Mouse (Mus musculus) yolk sac, embryonic 10.5 days (tissue): ENCODE results near the gene Aipl1.

Source experiments
- DNase-seq: peaks from one replicate; pipeline ENCODE4 v3.0.0-alpha.2; 2017; ENCODE audit warnings: low spot score

Aipl1 gene

DNA sequence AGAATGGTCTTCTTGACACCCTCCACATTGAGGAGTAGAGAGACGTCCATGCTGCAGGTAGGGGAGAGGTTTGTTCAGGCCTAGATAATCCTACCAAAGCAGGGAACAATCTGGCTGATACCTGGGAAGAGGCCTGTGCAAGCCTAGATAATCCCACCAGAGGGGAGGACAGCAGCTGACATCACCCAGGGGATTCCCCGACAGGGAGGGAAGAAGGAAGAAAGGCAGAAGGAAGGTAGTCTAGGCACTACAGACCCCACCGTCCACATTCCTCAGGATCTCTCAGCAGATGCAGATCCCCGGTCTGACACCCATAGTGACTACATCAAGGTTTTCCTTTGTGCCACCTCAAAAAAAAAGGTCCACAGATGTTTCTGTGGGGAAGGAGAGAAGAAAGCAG lies at the start of gene Aipl1:
Aipl1 (minus strand) TSS at position 101 of the 400 bp plus-strand sequence.
- DNase-seq = no peak

- DNase-seq = no peak
Observed at GRCm38 (mm10) chr11:72086251-72087046, 49.1 kb upstream of the Aipl1 start.

DNA sequence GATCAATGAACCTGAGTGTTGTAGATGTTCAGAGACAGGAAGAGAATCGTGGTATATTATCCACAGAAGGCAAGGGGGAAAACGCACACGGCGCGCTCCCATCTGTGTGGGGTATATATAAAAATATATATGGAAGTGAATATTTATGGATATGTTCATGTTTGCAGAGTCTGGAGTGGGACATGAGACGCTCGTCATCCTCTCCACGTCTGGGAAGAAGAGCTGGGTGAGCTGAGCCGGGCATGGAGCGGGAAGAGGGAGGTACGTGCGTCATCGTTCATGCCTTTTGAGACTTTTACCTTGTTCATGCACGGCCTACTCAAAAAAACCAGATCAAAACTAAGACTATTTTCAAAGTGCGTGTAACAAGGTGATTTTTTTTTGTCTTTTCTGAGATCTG lies 47.0 kb upstream of the Aipl1 start:
- no peak for DNase-seq

DNA sequence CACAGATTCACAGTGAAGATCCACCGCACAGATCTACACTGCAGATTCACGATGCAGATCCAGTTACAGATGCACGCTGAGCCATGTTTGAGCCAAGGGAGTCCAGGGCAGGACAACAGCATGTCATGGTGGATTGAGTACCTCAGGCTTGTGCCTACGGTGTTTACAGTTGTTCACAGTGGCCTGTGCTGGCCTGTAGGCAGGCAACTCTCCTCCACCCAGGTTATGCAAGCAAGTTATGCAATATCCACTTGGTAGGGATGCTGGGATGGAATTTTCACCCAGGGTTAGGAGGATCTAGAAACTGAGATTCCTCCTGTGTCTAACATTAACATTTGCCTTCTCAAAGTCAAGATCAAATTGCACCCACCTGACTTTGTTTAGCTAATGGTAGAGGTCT lies 45.3 kb upstream of the Aipl1 start:
- DNase-seq = no peak

DNA sequence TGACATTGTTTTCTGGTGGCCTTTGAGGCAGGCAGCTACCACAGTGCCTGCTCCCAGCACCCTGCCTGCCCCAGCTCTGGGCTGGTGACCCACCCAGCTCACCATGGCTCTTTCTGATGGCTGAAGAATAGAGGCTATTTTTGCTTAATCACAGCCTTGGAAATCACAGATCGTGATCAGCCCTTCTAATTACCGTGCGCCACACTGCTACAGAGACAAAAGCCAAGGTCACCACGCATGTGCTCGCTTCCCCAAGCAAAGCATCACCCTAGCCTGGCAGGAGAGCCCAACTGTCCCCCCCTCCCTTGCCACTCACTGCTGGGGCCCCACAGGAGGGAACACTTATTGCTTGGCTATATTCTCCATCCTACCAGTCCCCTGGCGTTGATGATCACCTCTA lies 43.2 kb upstream of the Aipl1 start:
- no peak for DNase-seq

DNA sequence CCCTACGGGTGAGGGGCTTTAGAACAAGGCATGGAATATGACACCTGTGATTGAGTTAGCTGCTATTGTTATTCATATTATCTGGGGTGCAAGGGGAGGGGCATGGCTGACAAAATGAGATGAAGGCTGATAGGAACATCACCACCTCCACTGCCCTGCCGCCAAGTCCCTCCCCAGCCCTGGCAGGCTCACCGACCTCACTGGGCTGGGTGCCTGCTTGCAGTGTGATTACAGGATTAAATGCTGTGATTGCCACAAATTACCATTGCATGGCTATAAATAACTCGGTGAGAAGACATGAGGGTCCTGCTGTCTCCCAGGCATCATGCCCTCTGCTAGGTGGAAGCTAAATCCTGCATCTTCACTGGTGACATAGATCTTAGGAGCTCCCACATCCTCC lies 41.3 kb upstream of the Aipl1 start:
- no peak for DNase-seq

DNA sequence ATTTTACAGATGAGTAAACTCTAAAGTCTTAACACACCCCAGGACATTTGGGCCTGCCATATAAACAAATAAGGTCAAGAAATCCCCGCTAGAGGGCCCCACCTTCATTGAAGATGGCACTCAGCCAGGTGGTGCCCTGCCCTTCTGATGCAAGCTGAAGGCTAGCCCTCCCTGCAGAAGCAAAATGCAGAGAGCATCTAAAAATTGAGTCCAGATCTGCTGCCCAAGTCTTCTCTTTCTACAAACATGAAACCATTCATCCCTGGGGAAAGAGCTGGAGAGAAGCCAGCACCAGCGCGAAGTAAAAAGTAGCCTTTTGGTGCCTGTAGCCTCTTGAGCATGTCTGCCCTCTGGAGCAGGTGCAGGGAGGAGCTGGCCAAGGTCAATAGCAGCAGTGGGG lies 40.7 kb upstream of the Aipl1 start:
- no peak for DNase-seq

GRCm38 (mm10) chr11:72074230-72074629 lies 36.9 kb upstream of the Aipl1 start:
- no peak for DNase-seq

DNA sequence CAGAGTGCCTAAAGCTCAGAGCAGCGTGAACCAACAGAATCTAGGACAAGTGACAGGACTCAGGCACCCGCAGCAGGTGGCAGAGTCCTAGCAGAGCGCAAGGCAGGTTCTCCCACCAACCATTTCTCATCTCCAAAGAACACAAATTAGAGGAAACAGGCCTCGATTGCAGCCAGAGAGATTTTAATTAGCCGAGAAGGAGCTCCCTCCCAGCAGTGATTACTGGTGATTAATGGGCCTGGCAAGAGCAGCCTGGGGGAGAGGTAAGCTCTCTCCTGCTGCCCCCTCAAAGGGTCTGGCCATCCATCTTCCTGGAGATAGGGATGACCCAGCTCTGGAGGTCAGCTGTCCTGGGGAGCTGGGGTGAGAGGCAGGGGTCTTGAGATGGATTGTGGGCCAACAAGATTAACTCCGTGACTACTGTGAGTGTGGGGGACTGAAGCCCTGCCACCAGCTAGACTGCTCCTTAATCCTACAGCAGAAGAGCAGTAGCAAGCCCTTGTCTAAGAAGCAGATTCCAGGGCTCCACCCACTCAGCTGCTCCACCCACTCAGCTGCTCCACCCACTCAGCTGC lies 35.1 kb upstream of the Aipl1 start:
- no peak for DNase-seq

DNA sequence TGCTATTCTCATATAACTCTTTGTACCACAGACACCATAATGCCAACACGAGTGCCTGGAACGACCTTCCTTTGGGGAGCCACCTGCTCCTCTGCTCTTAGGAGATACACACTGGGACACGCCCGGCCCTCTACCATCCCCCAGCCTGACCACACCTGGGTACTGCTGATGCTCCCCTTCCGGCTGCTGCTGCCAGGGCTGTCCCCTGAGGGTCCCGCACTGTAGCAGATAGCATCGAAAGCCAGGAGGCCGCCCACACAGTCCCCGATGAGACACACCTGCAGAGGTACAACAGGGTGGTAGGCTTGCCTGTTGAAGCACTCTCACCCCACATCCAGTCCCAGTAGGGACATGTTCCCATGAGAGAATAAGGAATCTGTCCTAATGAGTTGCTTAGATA lies 33.4 kb upstream of the Aipl1 start:
- DNase-seq = no peak

GRCm38 (mm10) chr11:72068026-72068425 lies 30.7 kb upstream of the Aipl1 start:
- DNase-seq = no peak

GRCm38 (mm10) chr11:72067326-72067725 lies 30.0 kb upstream of the Aipl1 start:
- DNase-seq = no peak

- DNase-seq = no peak
Observed at GRCm38 (mm10) chr11:72066330-72066729, 29.0 kb upstream of the Aipl1 start.

GRCm38 (mm10) chr11:72065103-72065502 lies 27.8 kb upstream of the Aipl1 start:
- DNase-seq = no peak

- no peak for DNase-seq
Observed at GRCm38 (mm10) chr11:72064414-72064813, 27.1 kb upstream of the Aipl1 start.

DNA sequence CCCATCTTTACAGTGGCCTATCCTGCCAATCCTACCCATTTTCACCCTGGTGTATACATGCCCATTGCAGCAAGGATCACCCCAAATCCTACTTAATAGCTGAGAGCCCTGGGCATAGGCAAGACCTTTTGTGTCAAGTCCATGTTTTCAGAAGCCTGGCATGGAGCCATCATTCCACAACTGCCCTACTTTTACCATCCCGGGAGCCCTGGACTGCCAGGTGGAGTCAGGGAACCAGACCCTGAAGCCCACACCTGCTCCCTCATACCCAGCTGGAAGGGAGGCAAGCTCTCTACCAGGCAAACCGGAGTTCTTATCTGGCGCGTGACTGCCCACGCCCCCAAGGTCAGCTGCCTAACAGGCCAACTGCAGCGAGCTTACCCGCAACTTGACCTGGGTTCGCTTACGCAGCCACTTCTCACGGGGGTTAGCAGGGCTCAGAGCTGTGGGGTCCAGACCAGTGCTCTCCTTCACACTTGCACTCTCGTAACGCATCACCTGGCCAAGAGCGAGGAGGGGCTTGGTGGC lies 23.8 kb upstream of the Aipl1 start:
- DNase-seq = no peak

- no peak for DNase-seq
Observed at GRCm38 (mm10) chr11:72060416-72060815, 23.1 kb upstream of the Aipl1 start.

GRCm38 (mm10) chr11:72057166-72057565 lies 19.9 kb upstream of the Aipl1 start:
- DNase-seq = no peak

DNA sequence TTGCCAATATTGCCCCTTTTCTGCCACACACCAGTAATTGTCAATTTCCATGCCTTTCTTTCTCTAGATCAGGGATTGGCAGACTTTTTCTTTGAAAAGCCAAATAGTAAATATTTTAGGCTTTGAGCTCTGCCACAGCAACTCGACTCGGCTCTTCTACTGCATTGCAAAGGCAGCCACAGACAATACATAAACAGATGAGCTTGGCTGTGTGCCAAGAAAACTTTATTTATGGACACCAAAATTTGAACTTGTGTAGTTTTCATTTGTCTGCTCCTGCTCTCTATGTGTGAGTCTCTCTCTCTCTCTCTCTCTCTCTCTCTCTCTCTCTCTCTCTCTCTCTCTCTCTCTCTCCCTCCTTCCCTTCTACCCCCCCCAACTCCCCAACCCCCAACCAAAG lies 17.9 kb upstream of the Aipl1 start:
- no peak for DNase-seq

- DNase-seq = peak; percentile 34
Observed at GRCm38 (mm10) chr11:72052636-72053035, 15.3 kb upstream of the Aipl1 start.

- DNase-seq = no peak
Observed at GRCm38 (mm10) chr11:72052221-72052620, 14.9 kb upstream of the Aipl1 start.

GRCm38 (mm10) chr11:72050895-72051858 lies 13.9 kb upstream of the Aipl1 start:
- no peak for DNase-seq
